Mouse (Mus musculus) adrenal gland, adult 2 months (tissue): ENCODE measurements around the gene Tbl1xr1. TPM values are rescaled to one million over a fixed set of nuclear protein-coding genes. Genes with fewer than 3 reads are reported as not detected.

Source experiments
- DNase-seq: peaks from one replicate; pipeline ENCODE4 v3.0.0; 2021
- long read RNA-seq: library from polyadenylated mRNA; stranded (forward); transcript quantifications from one replicate; pipeline ENCODE4 v2.0.0, GENCODE M21; 2021
- polyA plus RNA-seq: library from polyadenylated mRNA; depleted of rRNA; stranded (reverse); fragments of >200 nt; gene quantifications from 2 replicates; pipeline ENCODE4 v1.2.3, GENCODE M21; 2012; rRNA removed
- total RNA-seq, 2 experiments: library from RNA; stranded (reverse); gene quantifications; 2 replicates each; pipeline ENCODE4 v1.2.3; 2021

Tbl1xr1 gene
- total RNA-seq = 10 to 100 TPM; 70.3 to 84.2 TPM
- 49.7 and 53.0 TPM in 2 replicates for polyA plus RNA-seq
- long read RNA-seq, full-length matches to known transcripts = 6 of 12 reads
- long read RNA-seq, partial matches to known transcripts = 0 of 12 reads
- long read RNA-seq, other reads (novel, unspliced or antisense) = 6 of 12 reads

GRCm38 (mm10) chr3:22076561-22076935 lies at the start of gene Tbl1xr1:
TSS of gene Tbl1xr1 (plus strand) at chr3:22076652.
- DNase-seq = peak; percentile 96

- DNase-seq = no peak
Measured at GRCm38 (mm10) chr3:22038004-22038403, 38.4 kb upstream of the Tbl1xr1 start.

GRCm38 (mm10) chr3:22039036-22039795 lies 37.2 kb upstream of the Tbl1xr1 start:
- no peak for DNase-seq

- DNase-seq = no peak
Measured at GRCm38 (mm10) chr3:22040627-22041026, 35.8 kb upstream of the Tbl1xr1 start.

GRCm38 (mm10) chr3:22047203-22047602 lies 29.2 kb upstream of the Tbl1xr1 start:
- no peak for DNase-seq

GRCm38 (mm10) chr3:22056664-22057328 lies 19.7 kb upstream of the Tbl1xr1 start:
- DNase-seq = no peak

- DNase-seq = no peak
Measured at GRCm38 (mm10) chr3:22058206-22058804, 18.1 kb upstream of the Tbl1xr1 start.

- no peak for DNase-seq
Measured at GRCm38 (mm10) chr3:22061163-22061562, 15.3 kb upstream of the Tbl1xr1 start.

- no peak for DNase-seq
Measured at GRCm38 (mm10) chr3:22068621-22069020, 7.8 kb upstream of the Tbl1xr1 start.

- DNase-seq = no peak
Measured at GRCm38 (mm10) chr3:22073916-22074315, 2.5 kb upstream of the Tbl1xr1 start.

GRCm38 (mm10) chr3:22074591-22075294 lies 1.7 kb upstream of the Tbl1xr1 start:
- peak; percentile 57 for DNase-seq

GRCm38 (mm10) chr3:22075517-22075886 lies 950 bp upstream of the Tbl1xr1 start:
- DNase-seq = no peak

GRCm38 (mm10) chr3:22075887-22076560 lies 428 bp upstream of the Tbl1xr1 start:
- DNase-seq = peak; percentile 92

- peak; percentile 73 for DNase-seq
Measured at GRCm38 (mm10) chr3:22076936-22077656, 644 bp downstream of the Tbl1xr1 start.

GRCm38 (mm10) chr3:22077657-22078475 lies 1.4 kb downstream of the Tbl1xr1 start:
- peak; percentile 38 for DNase-seq

- DNase-seq = no peak
Measured at GRCm38 (mm10) chr3:22078529-22078928, 2.1 kb downstream of the Tbl1xr1 start.

GRCm38 (mm10) chr3:22081869-22082268 lies 5.4 kb downstream of the Tbl1xr1 start:
- DNase-seq = no peak

GRCm38 (mm10) chr3:22082823-22083222 lies 6.4 kb downstream of the Tbl1xr1 start:
- DNase-seq = no peak

- no peak for DNase-seq
Measured at GRCm38 (mm10) chr3:22084222-22084996, 8.0 kb downstream of the Tbl1xr1 start.
